Mouse (Mus musculus): ENCODE measurements around the gene Muc5b.
A peak's percentile ranks its signal among the peaks of the same experiment; 100 is the strongest.

Gene Muc5b

GRCm38 (mm10) chr7:141902269-141902729 lies 63.4 kb downstream of the Muc5b start:
- DNase-seq (ENCODE audit: low spot score): peak; percentile 99

- peak; percentile 29 for DNase-seq (ENCODE audit: low spot score)
Observed at GRCm38 (mm10) chr7:141902791-141903190, 63.9 kb downstream of the Muc5b start.

- DNase-seq (ENCODE audit: low spot score): peak; percentile 45
Observed at GRCm38 (mm10) chr7:141908591-141908990, 69.7 kb downstream of the Muc5b start.

GRCm38 (mm10) chr7:141911305-141911704 lies 72.4 kb downstream of the Muc5b start:
- DNase-seq (ENCODE audit: low spot score): no peak

DNA sequence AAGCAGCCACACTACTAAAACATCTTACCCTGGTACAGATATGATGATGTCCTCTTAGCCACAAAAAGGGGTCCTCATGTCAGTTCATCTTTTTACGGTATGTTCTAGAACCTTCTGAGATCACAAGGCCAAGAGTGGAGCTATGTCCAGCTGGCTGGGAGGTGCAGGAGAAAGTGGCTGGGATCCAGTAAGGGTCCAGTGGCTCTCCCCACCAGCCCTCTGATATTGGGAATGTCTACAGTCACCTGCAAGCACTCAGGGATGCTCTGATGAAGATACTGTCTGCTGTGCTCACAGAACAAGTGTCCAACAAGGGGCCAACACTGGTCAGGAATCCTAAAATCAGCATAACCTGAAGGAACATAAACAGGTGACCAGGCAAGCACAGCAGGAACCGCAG lies 79.5 kb downstream of the Muc5b start, which contains the start of gene Tollip:
TSS of gene Tollip (minus strand) at position 101 of the 400 bp plus-strand sequence.
- DNase-seq (ENCODE audit: low spot score): no peak

Data from layer of hippocampus, adult 11-12 months (tissue).